Mouse (Mus musculus) embryonic facial prominence, embryonic 14.5 days (tissue): ENCODE data around the gene Hist1h2ai. TPM values are rescaled to one million over a fixed set of nuclear protein-coding genes. Genes with fewer than 3 reads are reported as not detected.
"Not testable (repeated sequence)": the region's sequence is repeated elsewhere in the genome, so short reads cannot be mapped to it uniquely, and the experiment has no call there.

Experiments used
- ATAC-seq: fragments of 200-750 bp; cut with Nextera tagmentation; 2 replicates; pipeline ENCODE4 v1.8.0; 2017; ENCODE audit warnings: low read depth, moderate number of reproducible peaks, moderate TSS enrichment
- DNase-seq: peaks from one replicate; pipeline ENCODE4 v3.0.0-alpha.2; 2015; ENCODE audit warnings: low spot score
- H3K27ac ChIP-seq: fragments of 300-500 bp; sonication (generic); replicated peaks from 2 replicates; pipeline ENCODE4 v1.5.1; 2014; ENCODE audit warnings: low read depth, mild to moderate bottlenecking, low read length, moderate library complexity
- H3K27me3 ChIP-seq: fragments of 300-500 bp; sonication (generic); replicated peaks from 2 replicates; pipeline ENCODE4 v1.6.1; 2014; ENCODE audit warnings: low read length; ENCODE audit not compliant: control insufficient read depth, insufficient read depth
- H3K36me3 ChIP-seq: fragments of 300-500 bp; sonication (generic); 2 replicates; pipeline ENCODE4 v1.6.1; 2014; ENCODE audit warnings: low read length, mixed read lengths; ENCODE audit not compliant: control insufficient read depth, insufficient read depth
- H3K4me1 ChIP-seq: fragments of 300-500 bp; sonication (generic); 2 replicates; pipeline ENCODE4 v1.6.1; 2014; ENCODE audit warnings: antibody characterized with exemption, low read length; ENCODE audit not compliant: control insufficient read depth, insufficient read depth
- H3K4me2 ChIP-seq: fragments of 300-500 bp; sonication (generic); 2 replicates; pipeline ENCODE4 v1.6.1; 2014; ENCODE audit warnings: low read depth, mild to moderate bottlenecking, low read length, moderate library complexity, mixed read lengths
- H3K4me3 ChIP-seq: fragments of 300-500 bp; sonication (generic); 2 replicates; pipeline ENCODE4 v1.5.1; 2014; ENCODE audit warnings: low read depth, mild to moderate bottlenecking, low read length
- H3K9ac ChIP-seq: fragments of 300-500 bp; sonication (generic); 2 replicates; pipeline ENCODE4 v1.6.1; 2014; ENCODE audit warnings: low read depth, mild to moderate bottlenecking, low read length, moderate library complexity, mixed read lengths
- H3K9me3 ChIP-seq: fragments of 300-500 bp; sonication (generic); 2 replicates; pipeline ENCODE4 v1.6.1; 2016; ENCODE audit warnings: low read length; ENCODE audit not compliant: control insufficient read depth
- WGBS: fragments of 180-500 bp; shearing (Covaris S2); extraction: QIAGEN DNeasy Blood & Tissue Kit; methylation state at CpG from one replicate; pipeline ENCODE4 v1.1.7; 2014; 5-methylcytosine and 5-hydroxymethylcytosine counted together
- polyA plus RNA-seq: library from polyadenylated mRNA; unstranded; fragments of >200 nt; fragmentation: Nextera tagmentation; extraction: Ambion mirVana; gene quantifications from 2 replicates; pipeline ENCODE4 v1.2.1, GENCODE M21; 2014

Hist1h2ai gene
- polyA plus RNA-seq, 1 experiment from 2014 or later, result 10.8 TPM

- peak overlapping the region; percentile 62; the same call in 1 of the 2 replicates for H3K9ac ChIP-seq
Observed at GRCm38 (mm10) chr13:21722993-21723836, 7.0 kb downstream of the Hist1h2ai start.

DNA sequence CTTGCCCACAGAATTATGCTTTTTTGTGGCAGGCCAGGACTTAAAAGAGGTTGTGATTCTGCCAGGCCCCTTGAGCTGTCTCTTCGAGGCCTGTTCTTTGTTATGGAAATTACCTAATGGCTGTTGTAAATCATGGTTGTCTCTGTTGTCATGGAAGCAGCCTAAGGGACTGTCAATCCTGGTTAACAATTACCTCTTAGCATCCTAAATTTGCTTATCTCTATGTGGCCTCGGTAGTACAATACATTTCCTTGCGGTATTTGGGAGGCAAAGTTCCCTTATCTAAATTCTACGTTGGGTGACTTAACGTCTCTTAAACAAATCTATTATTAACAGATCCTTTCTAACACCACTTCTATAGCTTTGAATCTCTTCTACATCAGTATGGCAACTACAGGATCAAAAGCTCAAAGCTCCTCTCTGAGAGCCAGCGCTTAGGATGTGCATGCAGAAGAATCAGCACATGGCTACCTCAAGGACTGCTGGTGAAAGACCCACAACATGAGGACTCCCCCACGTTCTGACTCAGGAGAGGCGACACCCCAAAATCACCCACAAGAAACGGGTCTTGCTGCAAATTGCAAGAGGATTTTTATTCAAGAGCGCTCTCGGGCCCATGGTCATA lies 11.8 kb downstream of the Hist1h2ai start:
- H3K27me3 ChIP-seq, result no peaks in the 10 kb centered on the region
- DNase-seq, result no peak
- no peaks in the 10 kb centered on the region for H3K4me1 ChIP-seq
- no peaks in the 10 kb centered on the region for H3K36me3 ChIP-seq
- H3K27ac ChIP-seq, result no peak overlapping the region
- no peak for ATAC-seq
- H3K4me3 ChIP-seq, result no peak overlapping the region
- H3K9me3 ChIP-seq, result no peaks in the 10 kb centered on the region
- no peak overlapping the region for H3K4me2 ChIP-seq
- 38% methylated on average over 10 of the region's 11 CpGs for WGBS
- H3K9ac ChIP-seq, result no peak overlapping the region

More at GRCm38 (mm10) chr13:21722993-21723836, 7.0 kb downstream of the Hist1h2ai start:
- no peaks in the 10 kb centered on the region for H3K27me3 ChIP-seq
- H3K4me1 ChIP-seq, result peaks cover 16% of the 10 kb centered on the region
- H3K4me3 ChIP-seq, result 0 out of 2 replicates have a peak overlapping the region, but pooled peaks have one; percentile 42
- DNase-seq (no peak), ATAC-seq (no peak)
- WGBS, result 27% methylated on average over 5 of the region's 5 CpGs
- H3K9me3 ChIP-seq, result no peaks in the 10 kb centered on the region
- H3K27ac ChIP-seq, result peak overlapping the region; percentile 86
- H3K36me3 ChIP-seq, result no peaks in the 10 kb centered on the region
- H3K4me2 ChIP-seq, result peak overlapping the region; percentile 52

DNA sequence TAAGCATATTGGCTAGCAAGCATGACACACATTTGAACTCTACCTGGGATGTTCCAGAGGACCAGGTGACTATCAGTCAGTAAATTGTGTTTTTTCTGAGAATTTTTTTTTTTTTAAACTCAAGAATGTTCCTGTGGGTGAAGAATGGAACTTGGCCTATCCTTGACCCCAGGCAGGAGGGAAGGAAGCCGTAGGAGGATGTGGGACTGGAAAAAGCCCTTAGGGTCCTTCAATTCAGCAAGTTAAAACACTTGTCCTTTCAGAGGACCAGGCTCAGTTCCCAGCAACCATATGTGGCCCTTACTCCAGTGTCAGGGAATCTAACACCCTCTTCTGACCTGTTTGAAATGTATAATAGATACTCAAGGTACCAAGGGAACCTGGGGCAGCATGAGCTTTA lies 13.3 kb downstream of the Hist1h2ai start:
- Histone ChIP-seq H3K36me3 (no peaks in the 10 kb centered on the region), H3K9me3 (no peaks in the 10 kb centered on the region), H3K4me2 (no peak overlapping the region), H3K27ac (no peak overlapping the region), H3K4me3 (no peak overlapping the region), H3K9ac (no peak overlapping the region), H3K27me3 (no peaks in the 10 kb centered on the region), H3K4me1 (no peaks in the 10 kb centered on the region)
- ATAC-seq, result no peak
- 45% methylated on average over 1 of the region's 1 CpGs for WGBS
- no peak for DNase-seq

GRCm38 (mm10) chr13:21733466-21733865 lies 17.2 kb downstream of the Hist1h2ai start:
- Histone ChIP-seq H3K36me3 (no peaks in the 10 kb centered on the region), H3K4me1 (peaks cover 8% of the 10 kb centered on the region; the same call in 1 of the 2 replicates), H3K27me3 (no peaks in the 10 kb centered on the region), H3K9me3 (no peaks in the 10 kb centered on the region), H3K9ac (0 out of 2 replicates have a peak overlapping the region, but pooled peaks have one; percentile 66), H3K27ac (peak overlapping the region; percentile 92), H3K4me3 (no peak overlapping the region), H3K4me2 (peak overlapping the region; percentile 65; the same call in 1 of the 2 replicates)
- no peak for DNase-seq
- no peak for ATAC-seq
- 73% methylated on average over 5 of the region's 5 CpGs for WGBS

- DNase-seq (peak; percentile 96), ATAC-seq (peak; percentile 84)
- peaks cover 8% of the 10 kb centered on the region; the same call in 1 of the 2 replicates for H3K4me1 ChIP-seq
- H3K9me3 ChIP-seq, result no peaks in the 10 kb centered on the region
- H3K9ac ChIP-seq, result peak overlapping the region; percentile 66
- under 1% methylated on average over 21 of the region's 21 CpGs for WGBS
- peak overlapping the region; percentile 65 for H3K4me2 ChIP-seq
- H3K27me3 ChIP-seq, result no peaks in the 10 kb centered on the region
- H3K36me3 ChIP-seq, result no peaks in the 10 kb centered on the region
- H3K27ac ChIP-seq, result peak overlapping the region; percentile 92
- peak overlapping the region; percentile 55 for H3K4me3 ChIP-seq
Observed at GRCm38 (mm10) chr13:21734010-21734905, 18.0 kb downstream of the Hist1h2ai start.

DNA sequence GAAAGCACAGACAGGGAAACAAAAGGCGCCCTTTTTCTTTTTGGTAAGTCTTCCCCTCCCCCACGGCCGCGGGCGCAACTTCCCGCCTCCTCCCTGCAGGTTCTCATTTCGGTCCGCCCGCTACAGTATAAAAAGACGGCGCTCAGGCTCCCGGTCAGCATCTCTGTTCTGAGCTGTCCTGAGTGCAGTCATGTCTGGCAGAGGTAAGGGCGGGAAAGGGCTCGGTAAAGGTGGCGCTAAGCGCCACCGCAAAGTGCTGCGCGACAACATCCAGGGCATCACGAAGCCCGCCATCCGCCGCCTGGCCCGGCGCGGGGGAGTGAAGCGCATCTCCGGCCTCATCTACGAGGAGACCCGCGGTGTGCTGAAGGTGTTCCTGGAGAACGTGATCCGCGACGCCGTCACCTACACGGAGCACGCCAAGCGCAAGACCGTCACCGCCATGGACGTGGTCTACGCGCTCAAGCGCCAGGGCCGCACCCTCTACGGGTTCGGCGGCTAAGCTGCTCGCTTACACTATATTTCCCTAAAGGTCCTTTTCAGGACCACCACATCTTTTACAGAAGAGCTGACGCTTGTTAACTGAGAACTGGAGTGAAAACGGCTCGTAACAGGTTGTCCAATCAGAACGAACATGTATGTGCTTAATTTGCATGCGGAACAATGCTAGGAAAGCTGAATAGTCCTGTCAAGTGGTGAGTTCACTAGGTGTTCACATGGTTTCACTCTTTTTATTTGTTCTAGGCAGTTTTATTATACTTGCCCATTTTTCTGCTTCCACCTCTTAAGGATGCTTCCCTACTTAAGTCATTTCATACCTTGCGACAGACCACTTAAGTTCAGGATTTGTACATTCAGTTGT lies 18.9 kb downstream of the Hist1h2ai start, which contains the start of gene Hist1h4j:
TSS of gene Hist1h4j (plus strand) at position 159 of the 862 bp plus-strand sequence.
- WGBS, result under 1% methylated on average over 37 of the region's 56 CpGs

DNA sequence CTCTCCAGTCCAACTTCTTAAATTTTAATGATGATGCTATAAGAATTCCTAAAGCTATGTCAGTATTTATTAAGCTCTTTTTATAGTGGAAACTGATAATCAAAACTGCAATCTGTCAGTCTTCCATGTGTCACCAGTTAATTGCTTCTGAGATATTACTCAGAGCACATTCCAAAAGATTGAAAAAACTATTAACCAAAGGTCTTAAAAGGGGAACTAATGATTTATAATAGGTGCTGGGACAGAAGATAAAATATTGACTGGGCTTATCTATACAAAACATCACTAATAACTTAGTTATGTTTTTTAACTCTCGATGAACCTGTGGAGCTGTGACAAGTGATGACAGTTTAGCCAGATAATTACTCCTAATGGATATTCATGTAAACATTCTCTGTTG lies 28.8 kb downstream of the Hist1h2ai start:
- Histone ChIP-seq H3K4me1 (peaks cover 9% of the 10 kb centered on the region), H3K9ac (no peak overlapping the region), H3K27ac (no peak overlapping the region), H3K4me2 (no peak overlapping the region), H3K27me3 (no peaks in the 10 kb centered on the region), H3K4me3 (no peak overlapping the region), H3K9me3 (no peaks in the 10 kb centered on the region), H3K36me3 (no peaks in the 10 kb centered on the region)
- DNase-seq (no peak), ATAC-seq (no peak)
- 87% methylated on average over 1 of the region's 1 CpGs for WGBS

More for the DNA sequence above, 18.9 kb downstream of the Hist1h2ai start, which contains the start of gene Hist1h4j:
- H3K9me3 ChIP-seq, H3K27me3 ChIP-seq, H3K4me1 ChIP-seq, H3K36me3 ChIP-seq: not testable (repeated sequence)
- Histone ChIP-seq H3K9ac (peak within 1 kb of the TSS; percentile 66), H3K27ac (peak within 1 kb of the TSS; percentile 92), H3K4me2 (peak within 1 kb of the TSS; percentile 65), H3K4me3 (peak within 1 kb of the TSS; percentile 55)
- ATAC-seq, result peak; percentile 91
- peak; percentile 94 for DNase-seq
